Mouse (Mus musculus) heart, embryonic 13.5 days (tissue): ENCODE data around the gene Rsph14. TPM values are rescaled to one million over a fixed set of nuclear protein-coding genes. Genes with fewer than 3 reads are reported as not detected.

Experiments used
- ATAC-seq: fragments of 200-750 bp; cut with Nextera tagmentation; 2 replicates; pipeline ENCODE4 v1.8.0; 2017; ENCODE audit warnings: moderate TSS enrichment; ENCODE audit not compliant: insufficient number of reproducible peaks, low FRiP score, low TSS enrichment; ENCODE audit errors: extremely low read depth
- H3K27ac ChIP-seq: fragments of 300-500 bp; sonication (generic); replicated peaks from 2 replicates; pipeline ENCODE4 v1.5.1; 2015; ENCODE audit warnings: moderate library complexity, mild to moderate bottlenecking, inconsistent platforms
- H3K27me3 ChIP-seq: fragments of 300-500 bp; sonication (generic); replicated peaks from 2 replicates; pipeline ENCODE4 v1.6.1; 2015; ENCODE audit warnings: mild to moderate bottlenecking, inconsistent platforms
- H3K36me3 ChIP-seq: fragments of 300-500 bp; sonication (generic); 2 replicates; pipeline ENCODE4 v1.6.1; 2015; ENCODE audit warnings: mild to moderate bottlenecking, inconsistent platforms
- H3K4me1 ChIP-seq: fragments of 300-500 bp; sonication (generic); 2 replicates; pipeline ENCODE4 v1.6.1; 2015; ENCODE audit warnings: inconsistent platforms
- H3K4me2 ChIP-seq: fragments of 300-500 bp; sonication (generic); 2 replicates; pipeline ENCODE4 v1.6.1; 2015; ENCODE audit warnings: inconsistent platforms, mild to moderate bottlenecking, moderate library complexity
- H3K4me3 ChIP-seq: fragments of 300-500 bp; sonication (generic); 2 replicates; pipeline ENCODE4 v1.5.1; 2015; ENCODE audit warnings: moderate library complexity, mild to moderate bottlenecking, inconsistent platforms
- H3K9ac ChIP-seq: fragments of 300-500 bp; sonication (generic); 2 replicates; pipeline ENCODE4 v1.6.1; 2015; ENCODE audit warnings: inconsistent platforms, mild to moderate bottlenecking, moderate library complexity
- H3K9me3 ChIP-seq: fragments of 300-500 bp; sonication (generic); 2 replicates; pipeline ENCODE4 v1.6.1; 2016; ENCODE audit warnings: inconsistent platforms
- WGBS: fragments of 180-500 bp; shearing (Covaris S2); methylation state at CpG from one replicate; pipeline ENCODE4 v1.1.7; 2015; ENCODE audit warnings: mixed read lengths; 5-methylcytosine and 5-hydroxymethylcytosine counted together
- polyA plus RNA-seq: library from polyadenylated mRNA; unstranded; fragments of >200 nt; fragmentation: Nextera tagmentation; extraction: Ambion mirVana; gene quantifications from 2 replicates; pipeline ENCODE4 v1.2.1, GENCODE M21; 2015

Gene Rsph14
- polyA plus RNA-seq, 1 experiment from 2014 or later, result not detected

GRCm38 (mm10) chr10:74931631-74932030, 100.8 kb downstream of the Rsph14 start:
- WGBS, result 71% methylated on average over 6 of the region's 6 CpGs

GRCm38 (mm10) chr10:74930541-74930940, 101.8 kb downstream of the Rsph14 start:
- no peak for ATAC-seq
- 56% methylated on average over 3 of the region's 3 CpGs for WGBS
- H3K27ac ChIP-seq, result no peak overlapping the region
- no peak overlapping the region for H3K4me3 ChIP-seq
- H3K36me3 ChIP-seq, result no peaks in the 10 kb centered on the region
- no peaks in the 10 kb centered on the region for H3K4me1 ChIP-seq
- no peaks in the 10 kb centered on the region for H3K9me3 ChIP-seq
- H3K9ac ChIP-seq, result no peak overlapping the region
- no peak overlapping the region for H3K4me2 ChIP-seq
- H3K27me3 ChIP-seq, result peaks cover 14% of the 10 kb centered on the region; the same call in 1 of the 2 replicates

More at GRCm38 (mm10) chr10:74931631-74932030, 100.8 kb downstream of the Rsph14 start:
- ATAC-seq, result no peak
- Histone ChIP-seq H3K36me3 (no peaks in the 10 kb centered on the region), H3K27me3 (peaks cover 14% of the 10 kb centered on the region; the same call in 1 of the 2 replicates), H3K4me1 (no peaks in the 10 kb centered on the region), H3K27ac (no peak overlapping the region), H3K4me3 (no peak overlapping the region), H3K4me2 (no peak overlapping the region), H3K9ac (no peak overlapping the region), H3K9me3 (no peaks in the 10 kb centered on the region)

- 65% methylated on average over 6 of the region's 6 CpGs for WGBS
- H3K9ac ChIP-seq, result no peak overlapping the region
- no peak overlapping the region for H3K4me2 ChIP-seq
- no peak for ATAC-seq
- H3K4me1 ChIP-seq, result no peaks in the 10 kb centered on the region
- H3K27me3 ChIP-seq, result peaks cover 18% of the 10 kb centered on the region; the same call in 1 of the 2 replicates
- H3K4me3 ChIP-seq, result no peak overlapping the region
- no peaks in the 10 kb centered on the region for H3K9me3 ChIP-seq
- H3K27ac ChIP-seq, result no peak overlapping the region
- H3K36me3 ChIP-seq, result no peaks in the 10 kb centered on the region
Measured at GRCm38 (mm10) chr10:74929578-74929977, 102.8 kb downstream of the Rsph14 start.

DNA sequence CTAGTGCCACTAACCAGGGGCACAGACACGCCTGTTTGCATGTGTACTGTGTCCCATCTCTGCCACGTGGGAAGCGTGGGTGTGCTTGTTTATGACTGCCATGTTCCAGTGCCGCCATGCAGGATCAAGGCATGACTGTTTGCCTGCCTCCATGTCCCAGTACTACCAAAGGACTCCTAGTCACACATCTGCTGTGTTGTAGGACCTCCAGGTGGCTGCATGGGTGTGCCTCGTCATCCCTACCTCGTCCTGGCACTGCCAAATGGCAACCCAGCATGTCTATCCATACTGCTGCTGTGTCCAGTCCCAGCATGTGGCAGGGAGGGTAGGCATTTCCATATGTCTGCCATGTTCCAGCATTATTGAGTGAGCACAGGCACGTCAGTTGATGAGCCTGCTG, 104.1 kb downstream of the Rsph14 start:
- Histone ChIP-seq H3K27ac (no peak overlapping the region), H3K4me2 (no peak overlapping the region), H3K4me1 (no peaks in the 10 kb centered on the region), H3K27me3 (peaks cover 17% of the 10 kb centered on the region; the same call in 1 of the 2 replicates), H3K4me3 (no peak overlapping the region), H3K36me3 (no peaks in the 10 kb centered on the region), H3K9me3 (no peaks in the 10 kb centered on the region), H3K9ac (no peak overlapping the region)
- ATAC-seq, result no peak
- WGBS, result 72% methylated on average over 7 of the region's 7 CpGs

DNA sequence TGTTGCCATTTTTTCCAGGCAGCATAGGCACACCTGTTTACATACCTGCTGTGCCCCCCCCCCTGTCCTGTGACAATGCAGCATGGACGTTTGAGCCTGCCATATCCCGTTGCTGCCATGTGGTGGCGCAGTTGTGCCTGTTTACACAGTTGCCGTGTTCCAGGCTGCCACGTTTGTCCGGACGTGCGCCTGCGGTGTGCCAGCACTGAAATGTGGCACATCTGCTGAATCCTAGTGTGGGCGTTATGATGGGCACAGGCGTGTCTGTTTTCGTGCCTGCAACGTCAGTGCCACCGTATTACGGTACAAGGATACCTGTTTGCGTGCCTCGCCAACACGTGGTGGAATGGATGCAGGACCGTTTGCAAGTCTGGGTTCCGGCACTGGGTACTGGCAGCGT, 107.1 kb downstream of the Rsph14 start:
- peak overlapping the region; percentile 50 for H3K4me2 ChIP-seq
- no peak for ATAC-seq
- 19% methylated on average over 21 of the region's 21 CpGs for WGBS
- H3K36me3 ChIP-seq, result no peaks in the 10 kb centered on the region
- H3K4me1 ChIP-seq, result peaks cover 4% of the 10 kb centered on the region; the same call in 1 of the 2 replicates
- peak overlapping the region; percentile 18; the same call in 1 of the 2 replicates for H3K4me3 ChIP-seq
- peaks cover 15% of the 10 kb centered on the region; the same call in 1 of the 2 replicates for H3K27me3 ChIP-seq
- H3K27ac ChIP-seq, result no peak overlapping the region
- no peak overlapping the region for H3K9ac ChIP-seq
- H3K9me3 ChIP-seq, result no peaks in the 10 kb centered on the region

- 79% methylated on average over 14 of the region's 14 CpGs for WGBS
- no peak overlapping the region for H3K9ac ChIP-seq
- ATAC-seq, result no peak
- no peak overlapping the region for H3K4me3 ChIP-seq
- H3K4me1 ChIP-seq, result peaks cover 4% of the 10 kb centered on the region; the same call in 1 of the 2 replicates
- H3K36me3 ChIP-seq, result no peaks in the 10 kb centered on the region
- H3K27ac ChIP-seq, result no peak overlapping the region
- peaks cover 15% of the 10 kb centered on the region; the same call in 1 of the 2 replicates for H3K27me3 ChIP-seq
- no peaks in the 10 kb centered on the region for H3K9me3 ChIP-seq
- H3K4me2 ChIP-seq, result no peak overlapping the region
Measured at GRCm38 (mm10) chr10:74924274-74924673, 108.1 kb downstream of the Rsph14 start.

DNA sequence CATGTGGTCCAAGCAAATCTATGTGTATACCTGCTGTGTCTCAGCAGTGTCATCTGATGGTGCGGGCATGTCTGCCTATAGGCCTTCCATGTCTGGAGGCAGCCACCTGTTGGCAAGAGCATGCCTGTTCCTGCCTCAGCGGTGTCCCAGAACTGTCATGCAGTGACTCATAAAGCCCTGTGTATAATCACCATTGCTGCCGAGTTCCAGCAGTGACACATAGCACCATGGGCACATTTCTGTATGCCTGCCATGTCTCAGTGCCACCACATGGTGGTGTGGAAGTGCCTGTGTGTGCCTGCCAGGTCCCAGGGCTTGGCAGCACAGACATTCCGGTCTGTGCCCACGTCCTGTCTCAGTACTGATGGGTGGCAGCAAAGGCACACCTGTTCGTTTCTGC, 109.6 kb downstream of the Rsph14 start:
- no peak for ATAC-seq
- Histone ChIP-seq H3K4me3 (no peak overlapping the region), H3K4me2 (no peak overlapping the region), H3K4me1 (peaks cover 4% of the 10 kb centered on the region; the same call in 1 of the 2 replicates), H3K36me3 (no peaks in the 10 kb centered on the region), H3K9ac (no peak overlapping the region), H3K27ac (no peak overlapping the region), H3K9me3 (no peaks in the 10 kb centered on the region), H3K27me3 (peaks cover 19% of the 10 kb centered on the region; the same call in 1 of the 2 replicates)
- 59% methylated on average over 6 of the region's 6 CpGs for WGBS

DNA sequence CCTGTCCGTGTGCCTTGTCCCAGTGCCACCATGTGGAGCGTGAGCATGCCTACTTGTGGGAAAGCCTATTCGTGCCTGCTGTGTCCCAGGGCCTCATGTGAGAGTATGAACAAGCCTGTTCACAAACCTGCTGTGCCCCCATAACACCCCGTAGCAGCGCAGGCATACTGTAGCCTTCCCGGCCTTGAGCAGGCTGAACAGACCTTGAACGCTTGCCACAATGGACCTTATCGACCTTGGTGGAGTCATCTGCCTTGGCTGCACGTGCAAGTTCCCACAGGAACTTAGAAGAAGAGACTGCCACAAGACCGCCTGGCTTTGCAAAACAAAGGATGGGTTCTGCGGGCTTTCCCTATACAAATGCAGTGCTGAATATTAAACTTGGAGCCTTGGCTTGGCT, 110.8 kb downstream of the Rsph14 start:
- H3K9me3 ChIP-seq, result no peaks in the 10 kb centered on the region
- H3K36me3 ChIP-seq, result no peaks in the 10 kb centered on the region
- H3K9ac ChIP-seq, result no peak overlapping the region
- peaks cover 19% of the 10 kb centered on the region; the same call in 1 of the 2 replicates for H3K27me3 ChIP-seq
- no peak for ATAC-seq
- peaks cover 4% of the 10 kb centered on the region; the same call in 1 of the 2 replicates for H3K4me1 ChIP-seq
- no peak overlapping the region for H3K4me2 ChIP-seq
- H3K4me3 ChIP-seq, result no peak overlapping the region
- 76% methylated on average over 11 of the region's 11 CpGs for WGBS
- no peak overlapping the region for H3K27ac ChIP-seq

DNA sequence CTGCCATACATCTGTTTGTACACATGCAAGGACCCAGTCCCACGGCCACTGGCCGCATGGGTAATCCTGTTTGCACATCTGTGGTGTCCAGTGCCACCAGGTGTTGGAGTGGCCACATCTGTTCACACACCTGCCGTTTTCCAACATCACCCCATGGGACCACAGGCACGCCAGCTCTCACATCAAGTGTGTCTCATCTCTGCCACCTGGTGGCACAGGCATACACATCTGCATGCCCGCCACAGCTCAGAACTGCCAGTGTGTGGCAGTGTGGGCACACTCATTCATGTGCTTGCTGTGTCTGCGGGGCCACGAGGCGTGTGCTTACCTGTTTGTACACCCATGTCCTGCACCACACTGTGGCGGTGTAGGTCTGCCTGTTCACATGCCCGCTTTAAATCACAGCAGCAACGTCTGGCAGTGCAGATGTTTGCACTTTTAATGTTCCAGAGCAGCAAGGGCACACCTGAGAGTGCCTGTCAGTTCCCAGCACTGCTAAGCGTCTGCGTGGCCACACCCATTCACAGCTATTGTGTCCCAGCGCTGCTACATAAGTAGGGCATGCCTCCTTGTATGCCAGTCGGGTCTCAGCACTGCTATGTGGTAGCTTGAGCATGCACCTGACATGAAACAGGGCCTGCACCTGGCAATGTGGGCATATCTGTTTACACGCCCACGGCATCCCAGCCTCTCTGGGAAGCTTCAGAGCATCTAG, 111.4 kb downstream of the Rsph14 start:
- H3K27me3 ChIP-seq, result peaks cover 19% of the 10 kb centered on the region; the same call in 1 of the 2 replicates
- H3K4me3 ChIP-seq, result no peak overlapping the region
- no peaks in the 10 kb centered on the region for H3K9me3 ChIP-seq
- H3K27ac ChIP-seq, result no peak overlapping the region
- no peak overlapping the region for H3K4me2 ChIP-seq
- H3K9ac ChIP-seq, result no peak overlapping the region
- 39% methylated on average over 17 of the region's 17 CpGs for WGBS
- peaks cover 4% of the 10 kb centered on the region; the same call in 1 of the 2 replicates for H3K4me1 ChIP-seq
- no peaks in the 10 kb centered on the region for H3K36me3 ChIP-seq
- no peak for ATAC-seq

DNA sequence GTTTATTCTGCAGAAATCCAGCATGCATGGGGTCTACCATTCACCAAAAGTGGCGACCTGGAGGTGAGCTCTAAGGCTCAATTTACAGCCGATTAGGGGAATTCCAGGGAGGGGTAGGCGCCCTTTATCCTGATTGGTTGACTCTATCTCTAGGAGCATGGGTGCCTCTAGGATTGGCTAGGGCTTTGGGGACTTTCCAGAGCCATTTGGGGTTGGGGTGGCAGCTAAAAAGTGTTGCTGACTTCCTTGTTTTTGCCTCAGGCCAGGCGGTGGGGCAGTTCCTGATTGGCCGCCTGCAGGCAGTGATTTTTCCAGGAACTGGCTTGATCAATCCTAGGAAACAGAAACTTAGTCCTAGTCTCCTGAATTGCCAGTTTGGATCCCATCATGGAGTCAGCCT, 113.1 kb downstream of the Rsph14 start:
- no peaks in the 10 kb centered on the region for H3K36me3 ChIP-seq
- no peak overlapping the region for H3K9ac ChIP-seq
- WGBS, result 26% methylated on average over 5 of the region's 5 CpGs
- ATAC-seq, result no peak
- H3K4me2 ChIP-seq, result no peak overlapping the region
- H3K27me3 ChIP-seq, result peaks cover 10% of the 10 kb centered on the region; the same call in 1 of the 2 replicates
- no peak overlapping the region for H3K27ac ChIP-seq
- H3K4me1 ChIP-seq, result peaks cover 4% of the 10 kb centered on the region; the same call in 1 of the 2 replicates
- no peaks in the 10 kb centered on the region for H3K9me3 ChIP-seq
- no peak overlapping the region for H3K4me3 ChIP-seq

DNA sequence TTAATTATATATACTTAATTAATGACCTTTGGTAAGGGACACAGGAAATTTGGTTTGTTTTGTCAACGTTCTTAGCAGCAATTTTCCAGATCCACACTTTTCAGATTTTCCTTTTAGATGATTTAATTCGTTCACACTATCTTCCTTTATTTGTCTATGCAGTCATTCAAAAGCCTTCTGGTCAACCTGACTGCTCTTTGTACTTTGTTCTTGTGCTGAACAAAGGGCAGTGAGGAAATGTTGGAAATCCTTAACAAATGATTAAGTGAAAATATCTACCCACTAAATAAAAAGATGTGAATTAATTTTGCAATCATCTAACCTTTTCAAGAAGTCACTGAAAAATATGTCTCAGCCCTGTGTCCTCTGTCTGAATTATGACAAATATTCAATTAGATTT, 124.0 kb downstream of the Rsph14 start:
- ATAC-seq, result no peak
- no peaks in the 10 kb centered on the region for H3K36me3 ChIP-seq
- H3K9ac ChIP-seq, result no peak overlapping the region
- H3K4me1 ChIP-seq, result no peaks in the 10 kb centered on the region
- H3K27ac ChIP-seq, result no peak overlapping the region
- no peak overlapping the region for H3K4me2 ChIP-seq
- 65% methylated on average over 2 of the region's 2 CpGs for WGBS
- no peaks in the 10 kb centered on the region for H3K9me3 ChIP-seq
- no peaks in the 10 kb centered on the region for H3K27me3 ChIP-seq
- no peak overlapping the region for H3K4me3 ChIP-seq
